Mouse (Mus musculus): Measurements from ENCODE around the gene Gnb4.

The Gnb4 gene

DNA sequence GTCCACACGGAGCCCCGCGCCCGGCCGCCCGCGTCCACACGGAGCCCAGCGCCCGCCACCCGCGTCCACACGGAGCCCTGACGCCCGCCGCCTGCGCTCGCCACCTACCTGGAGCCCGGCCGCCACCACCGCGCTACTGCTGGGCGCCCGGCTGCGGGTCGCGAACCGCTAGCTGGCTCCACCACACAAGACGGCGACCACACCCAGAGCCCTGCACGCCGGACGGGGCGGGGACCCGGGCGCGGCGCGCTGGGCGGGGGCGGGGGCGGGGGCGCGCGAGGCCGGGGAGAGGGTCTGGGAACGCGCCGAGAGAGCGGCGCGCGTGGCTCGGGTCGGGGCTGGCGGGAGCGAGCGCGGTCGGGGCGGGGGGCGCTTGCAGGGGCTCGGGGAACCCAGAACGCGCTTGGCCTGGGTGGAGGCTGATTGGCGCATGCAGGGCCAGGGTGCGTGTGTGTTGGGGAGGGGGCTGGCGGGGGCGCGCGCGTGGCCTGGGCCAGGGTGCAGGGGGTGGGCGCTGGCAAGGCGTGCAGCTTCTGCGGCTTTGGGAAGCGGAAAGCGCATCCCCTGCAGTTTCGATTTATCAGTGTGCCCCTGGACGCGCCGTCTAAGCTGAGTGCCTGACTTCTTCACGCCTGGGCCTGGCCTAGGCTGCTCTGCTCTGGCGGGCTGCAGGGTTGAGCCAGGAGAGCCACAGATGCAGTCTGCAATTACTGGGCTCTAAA lies at the start of gene Gnb4:
Gnb4 (minus strand) TSS at position 255 of the 722 bp plus-strand sequence.
- peak; percentile 74 for DNase-seq

- DNase-seq = no peak
These were observed 45.2 kb upstream of the Gnb4 start for GRCm38 (mm10) chr3:32661556-32661930.

GRCm38 (mm10) chr3:32660831-32661555 lies 44.6 kb upstream of the Gnb4 start:
- no peak for DNase-seq

GRCm38 (mm10) chr3:32660276-32660675 lies 43.9 kb upstream of the Gnb4 start:
- no peak for DNase-seq

GRCm38 (mm10) chr3:32659506-32659905 lies 43.1 kb upstream of the Gnb4 start:
- no peak for DNase-seq

DNA sequence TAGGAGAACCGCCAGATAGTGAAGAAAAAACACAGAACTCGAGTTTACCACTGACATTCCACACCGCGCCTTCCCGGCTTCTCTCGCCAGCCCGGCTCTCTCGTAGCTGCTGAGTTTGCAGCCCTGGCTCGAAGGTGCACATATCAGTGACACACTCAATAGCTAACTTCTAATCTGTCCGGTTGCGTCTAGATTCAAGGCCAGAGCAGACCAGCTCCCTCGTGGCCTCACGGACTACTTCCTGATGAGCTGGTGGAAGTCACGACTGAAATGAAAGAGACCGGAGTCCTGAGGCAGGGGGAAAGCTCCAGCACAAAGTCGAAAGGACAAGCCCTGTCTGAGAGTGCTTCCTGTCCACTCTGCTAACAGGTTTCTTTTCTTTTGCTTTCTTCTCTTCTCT lies 42.4 kb upstream of the Gnb4 start:
- no peak for DNase-seq

GRCm38 (mm10) chr3:32658401-32658800 lies 42.0 kb upstream of the Gnb4 start:
- no peak for DNase-seq

GRCm38 (mm10) chr3:32656398-32656994 lies 40.1 kb upstream of the Gnb4 start:
- no peak for DNase-seq

DNA sequence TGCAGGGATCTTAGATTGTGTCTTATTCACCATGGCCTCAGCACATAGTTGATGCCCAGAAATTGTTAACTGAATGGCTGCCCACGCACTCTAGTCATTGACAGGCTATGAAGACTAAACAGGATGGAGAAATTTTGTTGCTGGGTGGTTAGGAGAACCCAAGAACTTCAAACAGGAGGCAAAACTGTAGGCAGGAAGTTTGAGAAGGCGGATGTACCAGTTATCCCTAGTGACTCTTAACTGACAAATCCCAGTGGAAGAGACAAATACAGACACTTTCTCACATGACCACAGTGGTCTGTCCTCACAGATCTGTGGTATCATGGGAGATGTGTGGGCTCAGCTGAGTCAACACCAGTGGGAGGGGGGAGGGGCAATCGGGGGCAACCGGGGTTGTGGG lies 39.6 kb upstream of the Gnb4 start:
- no peak for DNase-seq

GRCm38 (mm10) chr3:32652739-32653138 lies 36.4 kb upstream of the Gnb4 start:
- DNase-seq = no peak

- DNase-seq = no peak
These were observed 32.9 kb upstream of the Gnb4 start for GRCm38 (mm10) chr3:32649284-32649683.

DNA sequence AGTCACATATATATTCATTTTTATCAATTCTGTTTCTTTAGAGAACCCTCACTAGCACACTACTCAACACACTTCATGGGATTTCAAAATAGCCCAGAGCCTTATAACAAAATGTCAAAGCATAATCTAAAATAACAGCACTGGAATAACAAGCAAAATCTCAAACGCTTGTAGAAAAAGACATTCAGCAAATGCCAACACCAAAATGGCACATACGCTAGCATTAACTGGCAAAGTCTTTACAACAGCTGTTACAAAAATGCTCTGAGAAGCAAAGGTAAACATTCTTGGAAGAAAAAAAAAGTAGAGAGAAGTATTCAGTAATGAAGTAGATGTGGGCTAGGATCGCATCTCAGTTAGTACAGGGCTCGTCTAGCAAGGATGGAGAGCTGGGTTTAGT lies 30.5 kb upstream of the Gnb4 start:
- no peak for DNase-seq

DNA sequence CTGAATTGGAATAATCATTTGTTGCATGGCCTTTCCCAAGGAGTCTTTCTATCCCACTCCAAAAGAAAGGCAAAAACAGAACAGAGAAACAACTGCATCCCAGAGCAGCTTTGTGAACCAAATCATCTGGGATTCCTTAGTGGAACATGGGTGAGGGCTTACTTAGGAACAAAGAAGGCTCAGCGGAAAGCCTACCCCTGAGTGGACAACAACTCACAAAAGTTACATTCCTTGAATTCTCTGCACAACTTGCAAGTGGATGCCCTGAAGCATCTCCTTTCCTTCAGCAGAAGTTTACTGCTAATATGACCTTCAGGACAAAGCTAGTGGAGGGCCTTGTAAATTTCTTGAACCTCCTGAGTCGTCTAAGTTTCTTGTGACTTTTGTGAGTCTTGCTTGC lies 28.4 kb upstream of the Gnb4 start:
- DNase-seq = no peak

GRCm38 (mm10) chr3:32642116-32642515 lies 25.7 kb upstream of the Gnb4 start:
- DNase-seq = no peak

DNA sequence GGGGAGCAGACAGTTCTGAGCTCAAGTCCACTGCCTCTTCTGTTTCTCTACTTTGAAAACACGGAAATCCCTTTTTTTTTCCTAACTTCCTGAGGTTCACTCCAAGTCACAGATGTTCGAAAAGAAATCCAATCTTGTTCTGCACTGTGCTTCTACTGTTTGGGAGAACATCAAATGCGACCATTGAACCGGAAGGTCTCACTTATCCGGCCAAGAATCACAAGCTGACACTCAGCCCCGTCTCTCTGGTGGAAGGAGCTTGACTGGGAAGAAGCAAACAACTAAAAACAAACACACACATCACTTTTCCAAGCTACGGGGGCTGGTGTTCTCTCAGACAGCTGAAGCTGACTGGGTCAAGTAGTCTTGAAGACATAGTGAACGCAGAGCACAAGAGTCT lies 21.9 kb upstream of the Gnb4 start:
- DNase-seq = no peak

GRCm38 (mm10) chr3:32632760-32633264 lies 16.4 kb upstream of the Gnb4 start:
- no peak for DNase-seq

GRCm38 (mm10) chr3:32630210-32630609 lies 13.8 kb upstream of the Gnb4 start:
- DNase-seq = no peak

- no peak for DNase-seq
These were observed 11.8 kb upstream of the Gnb4 start for GRCm38 (mm10) chr3:32628141-32628540.

GRCm38 (mm10) chr3:32622106-32622505 lies 5.7 kb upstream of the Gnb4 start:
- no peak for DNase-seq

GRCm38 (mm10) chr3:32621658-32622057 lies 5.3 kb upstream of the Gnb4 start:
- no peak for DNase-seq

DNA sequence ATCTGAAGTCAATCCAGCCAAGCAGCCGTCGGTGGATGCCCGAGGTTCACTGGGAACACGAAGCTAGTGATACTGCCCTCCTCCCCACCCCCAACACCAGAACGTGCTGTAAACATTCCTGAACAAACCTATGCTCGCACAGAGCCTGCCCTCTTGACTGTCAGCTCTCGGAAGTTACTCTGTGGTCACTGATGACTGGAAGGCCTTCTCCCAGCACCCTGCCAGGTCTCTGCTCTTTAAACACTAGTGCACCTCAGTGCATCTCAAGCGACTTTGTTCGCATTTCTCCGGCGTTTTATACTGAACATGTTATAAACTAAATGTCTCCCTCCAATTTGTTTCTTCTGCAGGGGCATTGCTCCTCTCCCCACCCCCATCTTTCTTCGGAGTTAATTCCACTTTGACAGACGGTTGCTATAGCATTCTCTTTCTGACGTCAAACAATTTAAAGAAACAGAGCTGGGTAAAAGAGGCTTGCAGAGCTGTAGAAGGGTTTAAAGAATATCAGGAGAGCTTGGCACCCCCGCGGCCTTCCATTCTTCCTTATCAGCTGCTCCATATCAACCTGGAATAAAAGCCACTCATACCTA lies 763 bp upstream of the Gnb4 start:
- no peak for DNase-seq

GRCm38 (mm10) chr3:32616006-32616330 lies 417 bp downstream of the Gnb4 start:
- no peak for DNase-seq

DNA sequence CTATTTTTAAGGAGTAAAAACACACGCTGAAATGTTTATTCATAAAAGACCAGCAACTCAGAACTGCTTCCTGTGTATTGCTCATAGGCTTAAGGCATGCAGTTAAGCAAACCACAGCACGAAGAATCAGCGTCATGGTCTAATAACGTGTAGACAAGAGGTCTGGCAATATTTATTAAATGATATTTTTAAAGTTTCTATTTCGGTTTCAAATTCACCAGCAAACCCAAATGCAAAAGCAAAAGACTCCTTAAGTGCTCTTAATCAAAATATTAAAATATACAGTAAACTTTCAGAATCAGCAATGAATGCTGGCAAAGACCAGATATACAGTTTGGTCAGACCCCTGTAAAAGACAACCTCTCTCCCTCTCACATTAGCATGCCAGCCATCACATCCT lies 1.0 kb downstream of the Gnb4 start:
- DNase-seq = no peak

- no peak for DNase-seq
These were observed 1.6 kb downstream of the Gnb4 start for GRCm38 (mm10) chr3:32614786-32615185.
